Mouse (Mus musculus): ENCODE results near the gene Fbf1. TPM values are rescaled to one million over a fixed set of nuclear protein-coding genes. Genes with fewer than 3 reads are reported as not detected.

Gene Fbf1
- polyA plus RNA-seq, 1 experiment from 2014 or later: 3.7 TPM

DNA sequence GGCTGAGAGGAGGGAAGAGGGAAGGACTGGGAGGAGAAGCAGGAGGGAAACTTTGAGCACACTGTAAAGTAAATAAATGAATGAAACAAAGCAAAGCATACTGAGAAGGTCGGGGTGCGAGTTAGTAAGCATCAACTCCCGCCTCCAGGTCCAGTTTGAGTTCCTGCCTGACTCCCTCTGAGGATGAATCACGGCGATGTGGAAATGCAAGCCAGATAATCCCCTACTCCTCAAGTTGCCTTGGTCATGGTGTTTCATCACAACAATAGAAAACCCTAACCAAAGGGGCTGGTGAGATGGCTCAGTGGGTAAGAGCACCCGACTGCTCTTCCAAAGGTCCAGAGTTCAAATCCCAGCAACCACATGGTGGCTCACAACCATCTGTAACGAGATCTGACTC, 8.0 kb upstream of the Fbf1 start:
- no peak overlapping the region for H3K27ac ChIP-seq (ENCODE audit: low read depth, low read length)
- no peak for ATAC-seq
- WGBS: 89% methylated on average over 7 of the region's 7 CpGs

DNA sequence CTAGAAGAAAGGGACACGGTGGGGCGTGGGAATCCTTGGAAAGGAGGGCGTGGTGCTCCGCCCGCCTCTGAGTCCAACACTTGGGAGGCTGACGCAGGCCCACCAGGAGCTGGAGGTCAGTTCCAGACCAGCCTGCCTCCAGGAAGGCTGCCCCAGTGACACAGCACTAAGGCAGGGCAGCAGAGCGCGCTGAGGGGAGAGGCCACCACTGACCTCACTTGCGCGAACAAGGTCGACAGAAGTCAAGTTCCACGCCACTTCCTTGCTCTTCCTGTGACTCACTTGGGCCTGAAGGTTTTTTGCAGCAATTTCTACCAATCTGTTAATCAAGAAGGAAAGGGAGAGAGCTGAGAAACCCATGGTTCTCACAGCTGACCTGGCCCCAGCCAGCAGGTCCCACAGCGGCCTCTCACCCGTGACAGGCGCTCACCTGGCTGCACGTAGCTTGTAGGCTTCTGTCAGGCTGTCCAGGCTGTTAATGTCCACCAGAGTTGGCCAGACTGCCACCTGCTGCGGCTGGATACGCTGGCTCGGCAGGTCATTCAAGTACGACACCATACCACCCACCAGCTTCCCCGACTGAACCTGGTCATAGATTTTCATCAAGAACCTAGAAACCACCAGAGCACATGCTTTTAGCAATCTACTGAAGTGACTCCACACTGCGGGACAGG, 6.9 kb upstream of the Fbf1 start:
- Histone ChIP-seq H3K9ac (ENCODE audit: low read depth, low read length) (no peak overlapping the region), H3K27ac (ENCODE audit: low read depth, low read length) (peak overlapping the region; percentile 15; the same call in 1 of the 2 replicates), H3K4me1 (replicated peaks; ENCODE audit: control insufficient read depth, insufficient read depth, low read length) (no peaks in the 10 kb centered on the region), H3K27me3 (replicated peaks; ENCODE audit: control insufficient read depth, insufficient read depth, low read length) (no peaks in the 10 kb centered on the region), H3K4me3 (ENCODE audit: low read depth, low read length) (no peak overlapping the region), H3K36me3 (ENCODE audit: control insufficient read depth, insufficient read depth) (peaks cover 75% of the 10 kb centered on the region), H3K9me3 (ENCODE audit: control insufficient read depth) (no peaks in the 10 kb centered on the region), H3K4me2 (replicated peaks; ENCODE audit: low read depth) (no peak overlapping the region)
- WGBS: 82% methylated on average over 22 of the region's 22 CpGs
- TF ChIP-seq CTCF (IDR thresholded peaks at IDR 0.05; ENCODE audit: low read depth): no peak
- ATAC-seq: peak; percentile 20; the same call in 1 of the 2 replicates

More for the DNA sequence above, 8.0 kb upstream of the Fbf1 start:
- no peak for TF ChIP-seq CTCF (IDR thresholded peaks at IDR 0.05; ENCODE audit: low read depth)
- Histone ChIP-seq H3K4me3 (ENCODE audit: low read depth, low read length) (no peak overlapping the region), H3K27me3 (replicated peaks; ENCODE audit: control insufficient read depth, insufficient read depth, low read length) (no peaks in the 10 kb centered on the region), H3K36me3 (ENCODE audit: control insufficient read depth, insufficient read depth) (peaks cover 86% of the 10 kb centered on the region), H3K9me3 (ENCODE audit: control insufficient read depth) (no peaks in the 10 kb centered on the region), H3K9ac (ENCODE audit: low read depth, low read length) (no peak overlapping the region), H3K4me1 (replicated peaks; ENCODE audit: control insufficient read depth, insufficient read depth, low read length) (no peaks in the 10 kb centered on the region), H3K4me2 (replicated peaks; ENCODE audit: low read depth) (no peak overlapping the region)

DNA sequence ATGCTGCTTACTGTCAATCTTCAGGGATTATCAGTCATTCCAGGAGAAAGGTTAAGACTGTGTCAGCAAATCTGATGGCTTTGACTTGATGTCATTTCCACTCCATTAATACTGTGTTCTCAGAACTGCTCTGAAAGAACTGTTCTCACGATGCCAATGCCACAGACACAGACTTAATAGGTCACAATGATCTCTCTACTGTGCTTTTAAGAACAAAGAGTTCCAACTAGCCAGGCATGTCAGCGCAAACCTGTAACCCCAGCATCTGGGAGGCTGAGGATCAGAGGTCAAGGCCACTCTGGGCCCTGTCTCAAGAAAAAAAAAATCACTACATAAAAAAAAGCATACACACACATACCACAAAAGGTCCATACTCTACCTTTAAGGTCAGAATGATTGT, 4.0 kb upstream of the Fbf1 start:
- H3K27ac ChIP-seq (ENCODE audit: low read depth, low read length): peak overlapping the region; percentile 35; the same call in 1 of the 2 replicates
- 0 out of 2 replicates have a peak overlapping the region, but pooled peaks have one; percentile 11 for H3K9ac ChIP-seq (ENCODE audit: low read depth, low read length)
- H3K36me3 ChIP-seq (ENCODE audit: control insufficient read depth, insufficient read depth): peaks cover 51% of the 10 kb centered on the region
- ATAC-seq: no peak
- no peak overlapping the region for H3K4me2 ChIP-seq (replicated peaks; ENCODE audit: low read depth)
- no peaks in the 10 kb centered on the region for H3K27me3 ChIP-seq (replicated peaks; ENCODE audit: control insufficient read depth, insufficient read depth, low read length)
- no peaks in the 10 kb centered on the region for H3K9me3 ChIP-seq (ENCODE audit: control insufficient read depth)
- no peak for TF ChIP-seq CTCF (IDR thresholded peaks at IDR 0.05; ENCODE audit: low read depth)
- H3K4me3 ChIP-seq (ENCODE audit: low read depth, low read length): no peak overlapping the region
- H3K4me1 ChIP-seq (replicated peaks; ENCODE audit: control insufficient read depth, insufficient read depth, low read length): peaks cover 3% of the 10 kb centered on the region; the same call in 1 of the 2 replicates
- 68% methylated on average over 2 of the region's 2 CpGs for WGBS

DNA sequence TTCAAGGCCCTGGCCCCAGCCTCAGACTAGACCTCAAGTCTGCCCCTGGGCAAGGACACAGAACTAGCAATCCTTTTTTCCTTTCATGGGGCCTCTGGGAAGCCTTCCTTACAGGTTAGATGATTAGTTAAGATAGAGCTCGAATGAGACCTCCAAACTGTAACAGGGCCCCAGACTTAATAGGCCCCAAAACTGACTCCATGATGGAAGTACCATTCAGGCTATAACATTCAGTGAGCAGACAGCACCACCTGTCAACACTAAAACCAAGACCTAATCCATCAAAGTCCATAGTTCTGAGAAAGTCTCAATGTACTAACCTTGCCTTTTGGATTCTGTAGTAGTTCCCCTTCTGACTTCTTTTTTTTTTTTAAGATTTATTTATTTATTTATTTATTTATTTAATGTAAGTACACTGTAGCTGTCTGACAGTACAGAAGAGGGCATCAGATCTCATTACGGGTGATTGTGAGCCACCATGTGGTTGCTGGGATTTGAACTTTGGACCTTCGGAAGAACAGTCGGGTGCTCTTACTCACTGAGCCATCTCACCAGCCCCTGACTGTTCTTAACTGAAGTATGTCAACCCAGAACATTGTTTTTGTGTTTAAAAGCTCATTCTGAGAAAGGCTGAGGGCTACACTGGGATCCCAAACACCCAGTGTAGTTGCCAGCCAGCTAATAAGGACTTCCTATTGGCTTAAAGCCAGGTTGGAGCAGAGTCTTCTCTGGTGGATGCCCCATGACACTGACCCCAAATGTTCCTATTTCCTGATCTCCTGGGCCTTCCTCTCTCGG, 2.2 kb upstream of the Fbf1 start:
- Histone ChIP-seq H3K4me3 (ENCODE audit: low read depth, low read length) (no peak overlapping the region), H3K36me3 (ENCODE audit: control insufficient read depth, insufficient read depth) (peaks cover 35% of the 10 kb centered on the region), H3K4me2 (replicated peaks; ENCODE audit: low read depth) (no peak overlapping the region), H3K27ac (ENCODE audit: low read depth, low read length) (peak overlapping the region; percentile 37; the same call in 1 of the 2 replicates), H3K9ac (ENCODE audit: low read depth, low read length) (no peak overlapping the region), H3K4me1 (replicated peaks; ENCODE audit: control insufficient read depth, insufficient read depth, low read length) (peaks cover 5% of the 10 kb centered on the region; the same call in 1 of the 2 replicates), H3K9me3 (ENCODE audit: control insufficient read depth) (no peaks in the 10 kb centered on the region), H3K27me3 (replicated peaks; ENCODE audit: control insufficient read depth, insufficient read depth, low read length) (no peaks in the 10 kb centered on the region)
- WGBS: 46% methylated on average over 5 of the region's 5 CpGs
- no peak; the same call in 1 of the 2 replicates for ATAC-seq
- no peak for TF ChIP-seq CTCF (IDR thresholded peaks at IDR 0.05; ENCODE audit: low read depth)

DNA sequence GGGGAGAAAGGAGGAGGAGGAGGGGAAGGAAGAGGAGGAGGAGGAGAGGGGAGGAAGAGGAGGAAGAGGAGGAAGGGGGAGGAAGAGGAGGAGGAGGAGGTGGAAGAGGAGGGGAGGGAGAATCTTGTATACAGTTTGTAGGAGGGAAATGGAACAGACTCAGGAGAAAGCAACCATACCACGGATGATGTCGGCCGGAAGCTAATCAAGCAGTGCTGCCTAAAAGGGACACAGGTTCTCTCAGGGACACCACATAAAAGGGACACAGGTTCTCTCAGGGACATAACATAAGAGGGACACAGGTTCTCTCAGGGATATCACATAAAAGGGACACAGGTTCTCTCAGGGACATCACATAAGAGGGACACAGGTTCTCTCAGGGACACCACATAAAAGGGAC, 1.2 kb upstream of the Fbf1 start:
- Histone ChIP-seq H3K9ac (ENCODE audit: low read depth, low read length) (no peak overlapping the region), H3K4me3 (ENCODE audit: low read depth, low read length) (no peak overlapping the region), H3K4me1 (replicated peaks; ENCODE audit: control insufficient read depth, insufficient read depth, low read length) (peaks cover 5% of the 10 kb centered on the region; the same call in 1 of the 2 replicates), H3K27ac (ENCODE audit: low read depth, low read length) (no peak overlapping the region), H3K27me3 (replicated peaks; ENCODE audit: control insufficient read depth, insufficient read depth, low read length) (no peaks in the 10 kb centered on the region), H3K4me2 (replicated peaks; ENCODE audit: low read depth) (no peak overlapping the region), H3K36me3 (ENCODE audit: control insufficient read depth, insufficient read depth) (peaks cover 26% of the 10 kb centered on the region), H3K9me3 (ENCODE audit: control insufficient read depth) (no peaks in the 10 kb centered on the region)
- no peak for ATAC-seq
- no peak for TF ChIP-seq CTCF (IDR thresholded peaks at IDR 0.05; ENCODE audit: low read depth)
- WGBS: 90% methylated on average over 3 of the region's 3 CpGs

DNA sequence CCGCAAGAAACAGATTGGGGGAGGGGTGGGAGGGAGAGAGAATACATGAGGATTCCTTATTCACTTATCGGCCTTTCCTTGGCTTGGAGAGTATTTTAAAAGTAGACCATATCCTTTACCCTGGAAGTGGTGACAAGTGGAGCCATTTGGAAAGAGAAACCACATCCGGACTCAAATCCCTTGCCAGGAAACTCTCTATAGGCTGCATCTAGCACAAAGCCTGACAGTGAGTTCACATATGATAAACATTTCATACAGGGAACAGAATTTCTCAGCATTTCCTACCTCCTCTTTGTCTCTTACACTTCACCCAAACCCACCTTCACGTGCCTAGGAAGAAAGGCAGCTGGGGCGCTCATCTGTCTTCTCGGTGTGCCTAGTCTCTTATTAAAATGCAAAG, 734 bp downstream of the Fbf1 start:
- Histone ChIP-seq H3K27ac (ENCODE audit: low read depth, low read length) (peak overlapping the region; percentile 74), H3K4me3 (ENCODE audit: low read depth, low read length) (peak overlapping the region; percentile 60), H3K9ac (ENCODE audit: low read depth, low read length) (peak overlapping the region; percentile 58), H3K4me2 (replicated peaks; ENCODE audit: low read depth) (peak overlapping the region; percentile 77), H3K9me3 (ENCODE audit: control insufficient read depth) (no peaks in the 10 kb centered on the region), H3K4me1 (replicated peaks; ENCODE audit: control insufficient read depth, insufficient read depth, low read length) (peaks cover 5% of the 10 kb centered on the region; the same call in 1 of the 2 replicates), H3K36me3 (ENCODE audit: control insufficient read depth, insufficient read depth) (peaks cover 10% of the 10 kb centered on the region), H3K27me3 (replicated peaks; ENCODE audit: control insufficient read depth, insufficient read depth, low read length) (no peaks in the 10 kb centered on the region)
- WGBS: 12% methylated on average over 6 of the region's 6 CpGs
- TF ChIP-seq CTCF (IDR thresholded peaks at IDR 0.05; ENCODE audit: low read depth): no peak
- ATAC-seq: no peak
